Mouse (Mus musculus) stomach, postnatal 0 days (tissue): ENCODE data around the gene Boc. TPM values are rescaled to one million over a fixed set of nuclear protein-coding genes. Genes with fewer than 3 reads are reported as not detected.

ENCODE experiments used
- ATAC-seq: fragments of 200-750 bp; cut with Nextera tagmentation; 2 replicates; pipeline ENCODE4 v1.8.0; 2017; ENCODE audit not compliant: low FRiP score, low TSS enrichment
- DNase-seq: peaks from one replicate; pipeline ENCODE4 v3.0.0-alpha.2; 2016; ENCODE audit warnings: low spot score
- H3K27ac ChIP-seq: fragments of 300-500 bp; sonication (generic); replicated peaks from 2 replicates; pipeline ENCODE4 v1.5.1; 2014; ENCODE audit warnings: mild to moderate bottlenecking, control low read depth
- H3K27me3 ChIP-seq: fragments of 300-500 bp; sonication (generic); 2 replicates; pipeline ENCODE4 v1.6.1; 2014; ENCODE audit warnings: low read length; ENCODE audit not compliant: control insufficient read depth, insufficient read depth
- H3K36me3 ChIP-seq: fragments of 300-500 bp; sonication (generic); 2 replicates; pipeline ENCODE4 v1.6.1; 2014; ENCODE audit warnings: low read length, mixed read lengths; ENCODE audit not compliant: control insufficient read depth, insufficient read depth
- H3K4me1 ChIP-seq: fragments of 300-500 bp; sonication (generic); replicated peaks from 2 replicates; pipeline ENCODE4 v1.6.1; 2014; ENCODE audit warnings: antibody characterized with exemption; ENCODE audit not compliant: control insufficient read depth, insufficient read depth
- H3K4me2 ChIP-seq: fragments of 300-500 bp; sonication (generic); replicated peaks from 2 replicates; pipeline ENCODE4 v1.6.1; 2014; ENCODE audit warnings: low read depth, mild to moderate bottlenecking, control low read depth, moderate library complexity
- H3K4me3 ChIP-seq: fragments of 300-500 bp; sonication (generic); 2 replicates; pipeline ENCODE4 v1.5.1; 2014; ENCODE audit warnings: low read depth, low read length, control low read depth
- H3K9ac ChIP-seq: fragments of 300-500 bp; sonication (generic); 2 replicates; pipeline ENCODE4 v1.6.1; 2014; ENCODE audit warnings: mild to moderate bottlenecking, low read length, control low read depth, mixed read lengths
- H3K9me3 ChIP-seq: fragments of 300-500 bp; sonication (generic); 2 replicates; pipeline ENCODE4 v1.6.1; 2016; ENCODE audit warnings: low read length; ENCODE audit not compliant: control insufficient read depth
- CTCF ChIP-seq: IDR thresholded peaks from 2 replicates; pipeline ENCODE4 v1.5.1; 2016; ENCODE audit warnings: antibody characterized with exemption, low read depth, mild to moderate bottlenecking, moderate library complexity
- EP300 ChIP-seq: optimal IDR thresholded peaks from 2 replicates; pipeline ENCODE3; 2016; ENCODE audit warnings: antibody characterized with exemption
- WGBS: fragments of 180-500 bp; shearing (Covaris S2); extraction: QIAGEN DNeasy Blood & Tissue Kit; methylation state at CpG from one replicate; pipeline ENCODE4 v1.1.7; 2014; 5-methylcytosine and 5-hydroxymethylcytosine counted together
- polyA plus RNA-seq: library from polyadenylated mRNA; unstranded; fragments of >200 nt; fragmentation: Nextera tagmentation; extraction: Ambion mirVana; gene quantifications from 2 replicates; pipeline ENCODE4 v1.2.1, GENCODE M21; 2015

The Boc gene
- polyA plus RNA-seq, 1 experiment from 2014 or later: 6.1 TPM

DNA sequence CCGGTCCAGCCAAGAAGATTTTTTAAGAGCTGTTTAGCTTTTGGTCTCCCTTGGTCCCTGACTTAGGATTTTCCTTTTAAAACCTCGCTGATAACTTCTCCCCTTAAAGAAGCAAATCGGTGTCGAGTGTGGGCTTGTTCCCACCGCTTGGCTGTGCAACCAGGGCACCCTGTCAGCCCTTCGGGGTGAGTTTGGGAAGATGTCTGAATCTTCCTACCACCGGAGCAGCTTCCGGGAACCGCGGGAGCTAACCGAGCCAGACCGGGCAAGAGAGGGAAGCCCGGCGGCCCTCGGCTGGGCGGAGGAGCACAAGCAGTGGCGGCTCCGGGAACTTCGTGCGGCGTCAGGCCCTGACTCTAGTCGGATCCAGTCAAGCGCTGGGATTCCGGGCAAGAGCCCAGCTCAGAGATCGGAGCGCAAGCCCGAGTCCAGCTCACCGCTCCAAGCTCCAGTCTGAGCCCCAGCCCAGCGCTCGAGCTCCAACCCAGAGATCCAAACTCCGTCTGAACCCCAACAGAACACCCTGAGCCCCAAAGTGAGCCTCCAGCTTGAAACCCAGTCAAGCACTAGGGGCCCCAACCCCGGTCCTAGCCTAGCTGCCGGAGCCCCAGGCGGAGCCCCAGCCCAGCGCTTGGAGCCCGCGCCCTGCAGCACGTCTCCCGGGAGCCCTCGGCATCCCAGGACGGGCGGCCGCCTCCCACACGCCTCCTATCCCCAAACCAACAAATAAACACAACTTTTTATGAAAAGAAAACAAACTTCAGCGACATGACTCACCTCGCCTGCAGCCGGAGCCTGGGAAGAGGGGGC, 831 bp downstream of the Boc start:
- TF ChIP-seq EP300: no peak
- TF ChIP-seq CTCF: peak; percentile 19; the same call in 1 of the 2 replicates
- no peaks in the 10 kb centered on the region for H3K9me3 ChIP-seq
- peak; percentile 81 for DNase-seq
- no peaks in the 10 kb centered on the region for H3K27me3 ChIP-seq
- no peaks in the 10 kb centered on the region for H3K4me1 ChIP-seq
- peak overlapping the region; percentile 86 for H3K4me2 ChIP-seq
- H3K4me3 ChIP-seq: peak overlapping the region; percentile 64
- WGBS: under 1% methylated on average over 47 of the region's 47 CpGs
- H3K27ac ChIP-seq: peak overlapping the region; percentile 91
- peak overlapping the region; percentile 90 for H3K9ac ChIP-seq
- peak; percentile 85 for ATAC-seq
- H3K36me3 ChIP-seq: no peaks in the 10 kb centered on the region

DNA sequence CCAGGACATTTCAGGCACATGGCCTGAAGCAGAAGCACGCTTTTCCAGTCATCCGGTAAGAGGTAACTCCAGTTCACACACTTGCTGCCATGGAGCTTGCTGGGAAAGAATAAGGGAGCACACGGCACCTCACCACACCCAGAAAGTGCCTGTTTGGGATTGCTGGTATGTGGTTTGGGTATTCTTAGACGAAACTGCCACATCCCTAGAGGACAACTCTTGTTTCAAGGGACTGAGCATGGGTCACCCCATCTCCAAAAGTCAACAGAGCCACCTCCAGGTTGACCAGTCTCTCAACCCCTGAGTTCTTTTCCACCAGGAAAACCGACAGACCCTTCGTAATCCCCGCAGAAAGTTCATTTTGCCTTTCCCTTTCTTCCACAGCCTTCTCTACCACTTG, 1.6 kb downstream of the Boc start:
- DNase-seq: no peak
- Histone ChIP-seq H3K9ac (peak overlapping the region; percentile 90), H3K4me1 (no peaks in the 10 kb centered on the region; the same call in 1 of the 2 replicates), H3K36me3 (no peaks in the 10 kb centered on the region), H3K9me3 (no peaks in the 10 kb centered on the region), H3K27ac (peak overlapping the region; percentile 91), H3K4me3 (peak overlapping the region; percentile 64), H3K27me3 (no peaks in the 10 kb centered on the region), H3K4me2 (peak overlapping the region; percentile 86)
- no peak for ATAC-seq
- 42% methylated on average over 7 of the region's 7 CpGs for WGBS
- no peak for TF ChIP-seq EP300
- no peak for TF ChIP-seq CTCF

DNA sequence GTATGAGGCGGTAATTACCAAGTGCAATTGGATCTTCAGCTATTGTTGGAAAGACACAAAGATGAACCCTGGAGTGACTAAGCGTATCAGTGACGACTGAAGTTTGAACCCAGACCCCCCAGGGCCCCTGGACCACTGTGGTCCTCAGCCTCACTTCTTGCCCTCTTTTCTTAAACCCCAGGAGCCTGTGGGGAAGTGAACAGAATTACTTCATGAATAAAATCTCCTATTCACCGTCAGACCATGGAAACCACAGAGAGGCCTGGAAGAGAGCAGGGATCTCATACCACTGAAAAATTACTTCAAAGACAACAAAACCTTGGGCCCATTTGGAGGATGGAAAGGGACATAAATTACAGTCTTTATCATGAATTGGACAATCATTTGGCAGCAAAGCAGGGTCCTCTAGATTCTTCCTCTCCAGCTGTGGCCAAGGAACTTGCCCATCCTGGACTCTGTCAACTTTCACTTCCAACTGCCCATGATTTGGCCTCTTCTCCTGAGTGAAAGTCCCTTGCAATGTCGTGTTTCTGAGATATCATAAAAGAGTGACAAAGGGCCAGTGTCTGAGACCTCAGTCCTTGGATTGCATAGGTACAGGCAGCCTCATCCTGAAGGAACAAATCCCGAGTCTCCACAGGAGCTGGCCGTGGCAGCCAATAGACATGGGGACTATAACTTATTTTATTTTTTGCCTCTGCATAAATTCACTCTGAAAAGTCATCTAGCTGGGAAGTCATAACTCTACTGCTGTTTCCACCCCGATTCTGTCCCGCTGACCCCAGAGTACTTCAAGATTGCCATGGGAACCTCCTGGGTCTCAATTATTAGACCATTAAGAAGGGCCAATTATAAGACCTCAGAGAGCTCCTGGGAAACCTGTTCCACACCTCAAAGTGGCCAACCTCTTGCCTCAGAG, 2.6 kb downstream of the Boc start:
- TF ChIP-seq EP300 (no peak), CTCF (no peak)
- WGBS: 74% methylated on average over 9 of the region's 9 CpGs

DNA sequence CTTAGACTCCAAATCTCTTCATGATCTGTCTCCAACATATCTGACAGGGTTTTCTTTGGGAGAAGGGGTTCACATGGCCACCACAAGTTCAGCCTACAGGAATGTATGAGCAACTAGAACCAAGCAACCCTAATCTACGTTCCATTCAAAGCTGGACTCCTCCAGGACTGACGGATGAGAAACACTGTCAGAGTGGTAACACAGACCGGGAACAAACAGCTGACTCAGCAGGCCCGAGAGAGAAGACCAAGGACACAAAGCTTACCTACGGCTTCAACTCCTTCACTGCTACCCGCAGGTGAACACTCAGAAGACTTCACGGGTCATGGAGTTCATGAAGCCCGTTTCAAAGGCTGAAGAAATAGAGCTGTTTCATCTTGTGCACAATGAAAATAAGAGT, 4.8 kb downstream of the Boc start:
- Histone ChIP-seq H3K4me2 (no peak overlapping the region), H3K9ac (no peak overlapping the region), H3K9me3 (no peaks in the 10 kb centered on the region), H3K36me3 (no peaks in the 10 kb centered on the region), H3K27me3 (no peaks in the 10 kb centered on the region), H3K27ac (no peak overlapping the region), H3K4me1 (no peaks in the 10 kb centered on the region; the same call in 1 of the 2 replicates), H3K4me3 (no peak overlapping the region)
- WGBS: 62% methylated on average over 8 of the region's 8 CpGs
- DNase-seq (no peak), ATAC-seq (no peak)
- no peak for TF ChIP-seq CTCF
- no peak for TF ChIP-seq EP300

More for the DNA sequence above, 2.6 kb downstream of the Boc start:
- Histone ChIP-seq H3K4me1 (no peaks in the 10 kb centered on the region; the same call in 1 of the 2 replicates), H3K9ac (no peak overlapping the region), H3K27me3 (no peaks in the 10 kb centered on the region), H3K9me3 (no peaks in the 10 kb centered on the region), H3K36me3 (no peaks in the 10 kb centered on the region), H3K4me2 (peak overlapping the region; percentile 86), H3K27ac (peak overlapping the region; percentile 45), H3K4me3 (peak overlapping the region; percentile 64)
- no peak for DNase-seq
- ATAC-seq: no peak

DNA sequence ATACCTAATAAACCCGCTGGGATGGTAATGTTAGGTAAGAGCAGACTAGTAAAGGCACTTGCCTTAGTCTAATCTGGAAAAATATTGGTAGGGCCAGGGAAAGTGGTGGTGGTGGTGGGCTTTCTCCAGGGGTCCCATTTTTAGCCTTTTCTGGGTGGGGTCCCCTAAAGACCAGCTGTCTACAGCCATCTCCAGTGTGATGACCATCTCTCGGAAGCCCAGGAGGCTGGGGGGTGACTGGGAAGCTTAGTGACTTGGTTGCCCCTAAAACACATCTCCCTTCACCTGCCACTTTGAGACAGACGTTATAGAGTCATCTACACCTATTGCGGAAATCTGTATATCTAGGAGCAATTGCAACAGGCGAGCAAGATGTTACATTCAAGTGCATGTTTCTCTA, 6.0 kb downstream of the Boc start:
- Histone ChIP-seq H3K4me1 (no peaks in the 10 kb centered on the region; the same call in 1 of the 2 replicates), H3K9me3 (no peaks in the 10 kb centered on the region), H3K27me3 (no peaks in the 10 kb centered on the region), H3K27ac (no peak overlapping the region), H3K9ac (no peak overlapping the region), H3K36me3 (no peaks in the 10 kb centered on the region), H3K4me3 (no peak overlapping the region), H3K4me2 (no peak overlapping the region)
- DNase-seq (no peak), ATAC-seq (no peak)
- TF ChIP-seq EP300 (no peak), CTCF (no peak)
- 92% methylated on average over 5 of the region's 5 CpGs for WGBS
